In the genomic region with DNA sequence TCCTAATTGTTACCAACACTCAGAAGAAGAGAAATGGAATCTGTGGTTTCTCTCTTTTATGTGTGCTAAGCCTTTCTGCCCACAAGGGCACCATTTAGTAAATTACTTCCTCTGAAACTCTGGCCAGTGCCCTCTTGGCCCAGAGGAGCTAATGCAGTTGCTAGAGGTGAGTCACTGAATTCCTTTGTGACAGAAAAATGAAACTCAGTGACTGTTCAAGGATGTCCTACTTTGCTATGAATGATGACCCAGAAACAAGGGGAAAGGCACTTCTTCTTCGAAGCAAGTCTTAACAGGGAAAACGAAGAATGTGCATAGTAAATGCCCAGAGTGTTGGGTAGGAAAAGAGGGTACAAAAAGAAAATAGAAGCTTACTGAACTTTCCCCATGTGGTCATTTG, we compare ENCODE assay signal across 14 mouse cellular contexts.
A peak's percentile ranks its signal among the peaks of the same experiment; 100 is the strongest.
DNase-seq lines count a peak whose midpoint lies in the region; ATAC-seq and TF ChIP-seq lines count a peak whose summit lies in the region.
"Had no signal": no experiment of that assay in that cellular context is flagged by ENCODE, and none has a peak within 500 bp of the region (broad histone marks: within the 10 kb centered on the region; RNA-seq: fewer than 3 reads in every experiment).

No protein-coding gene starts in this region.

- WGBS in kidney, embryonic 16.5 days = 74% methylated on average over 2 of the region's 2 CpGs

- no peaks in the 10 kb centered on the region for H3K36me3 ChIP-seq in kidney, embryonic 16.5 days (ENCODE audit: insufficient read depth, low read length)
- H3K36me3 ChIP-seq: hindbrain, embryonic 13.5 days; midbrain, embryonic 15.5 days had no signal

- DNase-seq in kidney, postnatal 14 days = peak; percentile 19
- peak; percentile 47 for DNase-seq in Patski (ENCODE audit: low read depth, low spot score)
- peak; percentile 55 to 64 for DNase-seq in adrenal gland, postnatal 36 days
- DNase-seq in heart, postnatal 4 days = no peak
- DNase-seq in gastrocnemius, postnatal 25 days = no peak
- DNase-seq in layer of hippocampus, adult 8-10 months (ENCODE audit: low spot score in 2 of 2) = no peak
- DNase-seq: gastrocnemius, postnatal 36 days; lung, postnatal 14 days; thymus, adult 18-20 months had no signal

- H3K9ac ChIP-seq in kidney, embryonic 16.5 days (replicated peaks; ENCODE audit: low read length) = no peak overlapping the region
- H3K9ac ChIP-seq: hindbrain, embryonic 13.5 days; midbrain, embryonic 15.5 days had no signal

- in situ Hi-C loops in Patski (cut with MboI; ENCODE audit: low pct_unique_long_range_greater_than_20kb) = loop anchor here (5.0 to 25.0 kb wide), 3 partner anchors 1044 to 1658 kb away; no protein-coding TSS in a partner anchor

- no peak for ATAC-seq in kidney, embryonic 16.5 days (ENCODE audit: low FRiP score, low TSS enrichment)
- peak; percentile 89 for ATAC-seq in Patski
- ATAC-seq: forebrain, embryonic 14.5 days; midbrain, embryonic 15.5 days had no signal

- peak; percentile 29 for TF ChIP-seq CTCF in Patski (IDR thresholded peaks at IDR 0.05)

- no peaks in the 10 kb centered on the region for H3K9me3 ChIP-seq in kidney, embryonic 16.5 days (ENCODE audit: low read length)
- H3K9me3 ChIP-seq: hindbrain, embryonic 13.5 days; midbrain, embryonic 15.5 days had no signal

- CTCF ChIA-PET in Patski (lab: Charles Lee) = no interaction called here

- no peak overlapping the region for H3K4me3 ChIP-seq in kidney, embryonic 16.5 days (ENCODE audit: low read length)
- H3K4me3 ChIP-seq: hindbrain, embryonic 13.5 days; megakaryocyte, embryonic 14.5 days; midbrain, embryonic 15.5 days had no signal

- H3K27ac ChIP-seq in kidney, embryonic 16.5 days (ENCODE audit: low read length) = no peak overlapping the region
- H3K27ac ChIP-seq: hindbrain, embryonic 13.5 days; midbrain, embryonic 15.5 days had no signal

- POLR2A ChIA-PET in Patski (lab: Charles Lee) = no interaction called here

- no peak overlapping the region for H3K4me2 ChIP-seq in kidney, embryonic 16.5 days (replicated peaks; ENCODE audit: low read depth, low read length)
- H3K4me2 ChIP-seq: hindbrain, embryonic 13.5 days; midbrain, embryonic 15.5 days had no signal

- no peaks in the 10 kb centered on the region for H3K27me3 ChIP-seq in kidney, embryonic 16.5 days (ENCODE audit: insufficient read depth, low read length)
- H3K27me3 ChIP-seq in Patski = peaks cover 6% of the 10 kb centered on the region
- H3K27me3 ChIP-seq: hindbrain, embryonic 13.5 days; megakaryocyte, embryonic 14.5 days; midbrain, embryonic 15.5 days had no signal

- no peaks in the 10 kb centered on the region for H3K4me1 ChIP-seq in kidney, embryonic 16.5 days (ENCODE audit: insufficient read depth, low read length)
- H3K4me1 ChIP-seq: megakaryocyte, embryonic 14.5 days; midbrain, embryonic 15.5 days had no signal

Comparison
In these comparisons a context has a peak if more than half of its experiments do, and no peak if none do; other contexts are left out.
1. DNase-seq: peak in kidney, postnatal 14 days (single experiment), Patski (single experiment) and adrenal gland, postnatal 36 days (2 of 2); none in heart, postnatal 4 days (single experiment), gastrocnemius, postnatal 25 days (single experiment) and layer of hippocampus, adult 8-10 months (0 of 2).